Mouse (Mus musculus) lung, adult 2 months (tissue): ENCODE data around the gene Rtn4rl1. TPM values are rescaled to one million over a fixed set of nuclear protein-coding genes. Genes with fewer than 3 reads are reported as not detected.
"Not testable (repeated sequence)": the region's sequence is repeated elsewhere in the genome, so short reads cannot be mapped to it uniquely, and the experiment has no call there.

Experiments used
- DNase-seq: peaks from one replicate; pipeline ENCODE4 v3.0.0; 2022
- H3K4me1 ChIP-seq: fragments of 200-500 bp; 2 replicates; pipeline ENCODE4 v1.6.1; 2011; ENCODE audit warnings: low read length; ENCODE audit not compliant: control insufficient read depth, insufficient read depth
- H3K4me3 ChIP-seq: fragments of 200-500 bp; replicated peaks from 2 replicates; pipeline ENCODE3; 2011; ENCODE audit warnings: low read depth, mild to moderate bottlenecking, control low read depth, low read length; ENCODE audit errors: extremely low read depth
- CTCF ChIP-seq: fragments of 200-500 bp; IDR thresholded peaks from 2 replicates; pipeline ENCODE4 v1.5.1; 2011; ENCODE audit warnings: mild to moderate bottlenecking, low read length, control low read depth; ENCODE audit not compliant: insufficient read depth
- POLR2A ChIP-seq: fragments of 200-500 bp; IDR thresholded peaks from 2 replicates; pipeline ENCODE4 v1.6.1; 2011; ENCODE audit warnings: low read depth, mild to moderate bottlenecking, control low read depth, low read length, borderline replicate concordance; ENCODE audit errors: extremely low read depth
- WGBS: fragments of 180-500 bp; shearing (Covaris S2); methylation state at CpG from one replicate; pipeline ENCODE4 v1.1.7; 2018; 5-methylcytosine and 5-hydroxymethylcytosine counted together
- polyA plus RNA-seq: library from polyadenylated mRNA; depleted of rRNA; stranded (reverse); fragments of >200 nt; gene quantifications from 2 replicates; pipeline ENCODE4 v1.2.3, GENCODE M21; 2012

Rtn4rl1 gene
- polyA plus RNA-seq, 1 experiment: 11.6 TPM

DNA sequence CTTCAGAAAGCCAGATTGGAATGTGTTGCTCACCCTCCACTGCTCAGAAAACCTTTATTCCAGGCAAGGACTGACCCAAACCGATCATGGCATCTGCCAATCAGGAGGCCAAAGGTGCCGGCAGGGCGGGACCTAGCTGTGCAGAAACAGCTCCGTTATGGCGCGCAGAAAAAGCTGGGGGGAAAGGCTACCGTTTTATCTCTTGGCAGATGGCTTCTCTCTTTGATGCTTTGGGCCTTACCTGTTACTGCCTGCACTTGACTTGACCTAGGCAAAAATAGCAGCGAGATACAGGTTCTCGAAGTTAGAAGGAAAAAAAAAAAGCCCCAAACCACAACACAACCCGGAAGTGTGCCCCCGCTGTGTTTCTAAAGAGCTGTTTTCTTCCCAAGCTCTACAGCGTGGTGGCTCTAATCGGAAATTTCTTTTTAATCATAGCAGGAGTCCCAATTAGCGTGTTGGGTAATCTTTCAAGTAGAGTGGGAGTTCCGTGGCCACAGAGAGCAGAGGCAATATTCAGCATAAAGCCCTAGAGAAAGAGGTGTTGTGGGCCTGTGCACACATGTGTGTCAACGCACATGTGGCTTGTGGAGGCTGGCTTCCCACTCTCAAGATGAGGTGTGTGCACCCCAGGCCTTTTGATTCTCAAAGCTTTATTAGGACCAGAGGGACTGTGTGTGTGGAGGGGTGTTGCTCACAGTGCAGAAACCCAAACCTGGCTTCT lies 85.9 kb downstream of the Rtn4rl1 start:
- H3K4me3 ChIP-seq: peak overlapping the region; percentile 36
- peaks cover 9% of the 10 kb centered on the region for H3K4me1 ChIP-seq
- TF ChIP-seq CTCF (no peak), POLR2A (no peak)
- no peak for DNase-seq
- 16% methylated on average over 16 of the region's 16 CpGs for WGBS

DNA sequence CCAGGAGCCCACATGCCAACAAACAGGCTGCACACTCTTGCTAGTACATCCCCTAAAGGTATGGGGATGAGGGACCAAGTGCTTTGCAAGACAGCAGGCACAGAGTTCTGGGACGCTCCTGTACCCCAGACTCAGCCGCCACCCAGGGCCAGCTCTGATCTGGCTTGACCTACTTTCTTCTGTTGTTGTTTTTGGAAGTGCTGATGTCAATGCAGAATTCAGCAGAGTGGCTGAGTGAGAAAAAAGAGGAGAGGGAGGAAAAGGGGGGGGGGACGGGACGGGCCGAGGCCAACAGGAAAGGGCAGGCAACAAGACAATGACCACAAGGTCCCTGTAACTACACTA lies 86.5 kb downstream of the Rtn4rl1 start:
- DNase-seq: no peak
- H3K4me1 ChIP-seq: peaks cover 9% of the 10 kb centered on the region
- no peak overlapping the region for H3K4me3 ChIP-seq
- no peak for TF ChIP-seq CTCF
- TF ChIP-seq POLR2A: no peak
- 59% methylated on average over 5 of the region's 5 CpGs for WGBS

DNA sequence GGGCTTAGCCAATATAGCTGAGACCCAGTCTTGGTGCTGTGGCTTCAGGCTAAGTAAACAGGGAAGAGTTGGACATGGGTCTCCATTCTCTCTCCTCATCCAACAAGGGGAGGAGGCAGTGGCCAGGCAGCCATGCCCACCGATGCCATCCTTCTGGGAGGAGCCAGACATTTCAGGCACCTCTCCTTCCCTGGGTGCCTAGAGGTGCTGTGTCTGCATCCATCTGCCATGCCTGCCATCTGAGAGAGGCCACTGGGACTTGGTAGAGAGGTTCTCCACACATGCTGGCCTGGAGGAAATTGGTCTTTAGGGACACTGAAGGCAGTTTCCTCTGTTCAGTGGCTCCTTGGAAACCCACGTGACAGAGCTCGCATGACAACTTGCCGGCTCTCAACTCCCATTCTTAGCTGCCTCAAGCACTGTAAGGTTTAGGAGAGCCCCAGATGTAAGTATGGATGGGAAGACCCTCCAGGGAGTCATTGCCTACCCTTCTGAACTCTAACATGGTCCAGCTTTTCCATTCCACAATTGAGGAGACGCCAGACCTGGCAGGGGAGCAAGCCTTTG lies 86.9 kb downstream of the Rtn4rl1 start:
- peaks cover 9% of the 10 kb centered on the region for H3K4me1 ChIP-seq
- no peak overlapping the region for H3K4me3 ChIP-seq
- TF ChIP-seq CTCF (no peak), POLR2A (no peak)
- no peak for DNase-seq
- WGBS: 77% methylated on average over 5 of the region's 5 CpGs

DNA sequence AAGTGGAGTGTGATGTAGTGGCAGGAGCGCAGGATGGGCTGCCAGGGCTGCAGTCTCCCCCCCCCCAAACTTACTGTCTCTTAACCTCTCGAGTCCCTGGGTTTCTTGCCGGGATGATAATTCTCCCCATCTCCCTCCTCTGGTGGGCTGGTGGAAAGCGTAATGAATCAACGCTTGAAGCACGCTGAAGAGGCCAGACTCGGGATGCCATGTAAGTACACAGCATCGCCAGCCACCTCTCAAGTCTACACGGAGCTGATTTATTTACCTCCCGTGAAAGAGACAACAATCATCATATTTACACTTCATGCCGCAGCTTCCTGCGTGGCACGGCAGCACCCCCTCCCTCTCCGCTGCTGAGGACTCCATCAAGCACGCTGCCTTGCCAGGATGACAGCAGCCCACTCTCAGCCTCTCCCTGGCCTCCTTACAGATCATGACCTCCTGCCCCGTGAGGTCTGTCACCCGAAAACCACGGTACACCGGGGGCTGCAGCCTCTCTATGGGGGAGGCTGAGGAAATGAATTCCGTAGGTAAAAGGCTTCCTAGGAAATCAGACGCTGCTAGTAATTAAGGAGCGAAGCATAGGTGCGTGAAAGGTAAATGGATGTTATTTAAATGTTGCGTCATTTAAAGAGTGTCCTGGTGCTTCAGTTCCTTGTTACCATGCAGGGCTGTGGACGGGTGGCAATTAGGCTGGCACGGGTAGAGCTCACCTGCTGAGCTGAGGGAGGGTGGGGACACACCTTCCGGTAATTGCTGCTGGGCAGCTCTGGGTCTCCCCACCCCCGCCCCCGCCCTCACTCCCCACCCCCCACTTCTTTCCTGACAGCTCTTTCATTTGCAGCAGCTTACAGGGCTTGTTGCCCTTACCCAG lies 88.0 kb downstream of the Rtn4rl1 start:
- no peak for TF ChIP-seq POLR2A
- no peak for TF ChIP-seq CTCF
- WGBS: 25% methylated on average over 29 of the region's 29 CpGs
- no peak overlapping the region for H3K4me3 ChIP-seq

DNA sequence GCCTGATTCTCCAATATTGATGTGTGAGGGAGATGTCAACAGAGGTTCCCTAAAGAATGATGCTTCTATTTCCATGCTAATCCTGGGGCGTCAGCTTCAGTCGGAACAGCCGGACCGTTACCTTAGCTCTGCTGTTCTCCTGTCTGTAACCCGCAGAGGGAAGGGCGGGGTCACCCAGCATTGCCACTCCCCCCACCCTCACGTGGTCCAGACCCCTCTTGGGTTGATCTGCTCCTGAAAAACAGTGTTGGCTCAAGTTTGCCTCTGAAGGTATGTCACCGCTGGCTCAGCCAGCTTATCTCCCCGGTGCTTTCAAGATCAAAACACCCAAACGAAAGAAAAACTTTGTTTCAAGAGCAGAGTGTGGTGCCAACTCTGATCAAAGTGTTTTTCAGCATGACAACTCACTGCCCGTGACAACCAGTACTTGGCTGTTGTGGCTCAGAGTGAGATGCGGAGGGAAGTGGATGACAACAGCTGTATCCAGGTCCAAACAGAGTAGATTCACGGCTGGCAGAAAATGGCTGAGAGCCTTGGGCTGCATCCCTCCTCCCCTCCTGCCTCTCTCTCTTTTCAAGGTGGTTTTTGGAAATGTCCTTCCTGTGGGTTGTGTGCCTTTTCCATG lies 89.0 kb downstream of the Rtn4rl1 start:
- DNase-seq: no peak
- WGBS: 11% methylated on average over 13 of the region's 13 CpGs
- no peak overlapping the region for H3K4me3 ChIP-seq

More for the DNA sequence above, 88.0 kb downstream of the Rtn4rl1 start:
- no peak for DNase-seq
- peaks cover 9% of the 10 kb centered on the region for H3K4me1 ChIP-seq

DNA sequence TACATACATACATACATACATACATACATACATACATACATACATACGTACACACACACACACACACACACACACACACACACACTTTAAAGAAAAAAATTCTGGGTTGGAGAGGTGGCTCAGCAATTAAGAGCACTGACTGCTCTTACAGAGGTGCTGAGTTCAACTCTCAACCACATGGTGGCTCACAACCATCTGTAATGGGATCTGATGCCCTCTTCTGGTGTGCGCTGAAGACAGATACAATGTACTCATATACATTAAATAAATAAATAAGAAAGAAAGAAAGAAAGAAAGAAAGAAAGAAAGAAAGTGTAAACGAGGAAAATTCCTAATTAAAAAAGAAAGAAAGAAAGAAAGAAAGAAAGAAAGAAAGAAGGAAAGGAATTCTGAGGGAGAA lies 90.2 kb downstream of the Rtn4rl1 start:
- not testable (repeated sequence) for DNase-seq, H3K4me1 ChIP-seq, H3K4me3 ChIP-seq
- WGBS: 72% methylated on average over 3 of the region's 3 CpGs

More for the DNA sequence above, 89.0 kb downstream of the Rtn4rl1 start:
- TF ChIP-seq CTCF: no peak
- TF ChIP-seq POLR2A: no peak
- H3K4me1 ChIP-seq: peaks cover 9% of the 10 kb centered on the region

DNA sequence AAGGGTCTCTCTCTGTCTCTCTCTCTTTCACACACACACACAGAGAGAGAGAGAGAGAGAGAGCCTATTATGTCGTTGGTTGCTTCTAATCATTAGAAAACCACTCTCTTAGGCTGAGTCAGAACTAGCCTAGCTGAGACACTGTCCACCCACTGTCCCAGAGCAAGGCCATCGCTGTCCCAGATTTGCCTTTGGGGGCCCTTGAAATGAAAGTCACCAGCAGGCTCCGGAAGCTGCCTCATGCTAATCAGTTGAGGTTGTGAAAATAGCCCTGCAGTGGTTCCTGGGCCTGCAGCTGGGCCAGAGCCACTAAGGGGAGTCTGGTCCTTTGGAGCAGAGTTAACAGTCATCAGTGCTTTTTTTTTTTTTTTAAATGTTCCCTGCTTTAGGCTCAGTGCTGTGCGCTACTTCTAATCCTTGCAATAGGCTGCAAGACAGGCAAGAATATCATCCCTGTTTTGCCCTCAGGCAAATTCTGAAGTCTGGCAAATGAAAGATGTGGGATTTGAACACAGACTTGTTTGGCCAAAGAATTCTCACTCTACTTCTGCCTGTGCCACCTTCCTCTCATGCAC lies 92.4 kb downstream of the Rtn4rl1 start:
- H3K4me1 ChIP-seq: peaks cover 7% of the 10 kb centered on the region
- TF ChIP-seq CTCF (no peak), POLR2A (no peak)
- H3K4me3 ChIP-seq: no peak overlapping the region
- no peak for DNase-seq
- WGBS: 59% methylated on average over 4 of the region's 4 CpGs

DNA sequence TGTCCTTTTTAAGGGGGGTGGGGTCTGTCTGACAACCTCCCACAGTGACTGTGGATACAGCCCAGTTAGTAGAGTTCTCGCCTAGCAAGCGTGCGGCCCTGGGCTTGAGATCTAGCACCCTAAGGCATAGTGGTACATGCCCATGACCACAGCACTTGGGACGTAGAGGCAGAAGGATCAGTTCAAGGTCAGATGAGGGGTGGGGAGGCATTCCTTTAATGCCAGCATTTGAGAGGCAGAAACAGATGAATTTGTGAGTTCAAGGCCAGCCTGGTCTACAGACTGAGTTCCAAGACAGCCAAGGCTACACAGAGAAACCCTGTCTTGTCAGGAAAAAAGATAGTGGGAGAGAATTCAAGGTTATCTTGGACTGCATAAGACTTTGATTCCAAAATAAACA lies 93.3 kb downstream of the Rtn4rl1 start:
- no peak for DNase-seq
- no peak for TF ChIP-seq CTCF
- TF ChIP-seq POLR2A: no peak
- 90% methylated on average over 4 of the region's 4 CpGs for WGBS
- Histone ChIP-seq H3K4me1 (peaks cover 7% of the 10 kb centered on the region), H3K4me3 (no peak overlapping the region)

DNA sequence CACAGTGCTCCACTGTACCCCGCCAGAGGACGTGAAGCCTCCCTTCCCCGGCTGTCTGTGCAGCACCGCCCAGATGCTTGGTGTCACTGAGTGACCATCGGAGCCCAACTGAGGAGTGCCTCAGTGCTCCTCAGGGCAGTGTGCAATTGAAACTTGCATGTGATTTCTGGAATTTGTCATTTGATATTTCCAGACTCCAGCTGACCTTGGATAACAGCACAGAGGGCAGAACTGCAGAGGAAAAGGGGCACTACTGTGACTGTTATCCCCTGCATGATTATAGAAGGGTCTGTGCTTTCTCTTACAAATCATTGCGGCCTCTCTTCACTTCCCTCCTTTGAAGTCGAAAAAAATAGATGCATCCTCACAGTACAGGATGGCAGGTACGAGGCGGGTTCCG lies 94.4 kb downstream of the Rtn4rl1 start:
- H3K4me1 ChIP-seq: peaks cover under 1% of the 10 kb centered on the region; the same call in 1 of the 2 replicates
- WGBS: 81% methylated on average over 10 of the region's 10 CpGs
- H3K4me3 ChIP-seq: no peak overlapping the region
- DNase-seq: no peak
- TF ChIP-seq POLR2A: no peak
- no peak for TF ChIP-seq CTCF

DNA sequence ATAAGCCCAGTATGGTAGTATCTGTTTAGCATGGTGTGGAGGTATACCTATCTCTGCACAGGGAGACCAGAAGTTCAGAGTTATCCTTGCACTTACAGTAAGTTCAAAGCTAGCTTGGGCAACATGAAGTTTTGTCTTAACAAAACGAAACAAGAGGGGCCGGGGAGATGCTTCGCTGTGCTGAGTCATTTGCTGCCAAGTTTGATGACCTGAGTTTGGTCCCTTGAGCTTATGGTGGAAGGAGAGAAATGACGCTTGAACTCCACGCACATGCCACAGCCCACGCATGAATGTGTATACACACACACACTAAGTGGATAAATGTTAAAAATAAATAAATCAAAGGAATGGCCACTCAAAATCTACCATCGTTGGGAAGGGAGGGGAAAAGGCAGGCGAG lies 94.9 kb downstream of the Rtn4rl1 start:
- WGBS: 72% methylated on average over 8 of the region's 8 CpGs
- H3K4me3 ChIP-seq: no peak overlapping the region
- TF ChIP-seq POLR2A: no peak
- TF ChIP-seq CTCF: no peak
- no peaks in the 10 kb centered on the region for H3K4me1 ChIP-seq
- no peak for DNase-seq
